Mouse (Mus musculus) cerebellum, postnatal 25 days (tissue): ENCODE measurements at regions not wholly inside any gene's neighbourhood (a gene's known extent, or its start where the extent isn't known, plus 50 kb on each side); places are given as distances from the start of the nearest gene placed in this dataset.
A peak's percentile ranks its signal among the peaks of the same experiment; 100 is the strongest.

Experiments used
- DNase-seq, 2 experiments: peaks; one replicate each; pipeline ENCODE4 v3.0.0; 2021; ENCODE audit warnings: mixed read lengths in 2 of 2

- peak; percentile 77 to 78 for DNase-seq
Observed at GRCm38 (mm10) chr14:25185959-25186771, 272.8 kb upstream of the Zmiz1 start.

- DNase-seq: peak; percentile 64 to 72
Observed at GRCm38 (mm10) chr14:25187715-25188114, 271.3 kb upstream of the Zmiz1 start.

- no peak for DNase-seq
Observed at GRCm38 (mm10) chr14:25189256-25189655, 269.7 kb upstream of the Zmiz1 start.

- no peak for DNase-seq
Observed at GRCm38 (mm10) chr14:25190680-25191270, 268.2 kb upstream of the Zmiz1 start.

- DNase-seq: no peak
Observed at GRCm38 (mm10) chr14:25196820-25197219, 262.2 kb upstream of the Zmiz1 start.

GRCm38 (mm10) chr14:25199900-25200299 lies 259.1 kb upstream of the Zmiz1 start:
- peak; percentile 55 to 72 for DNase-seq

- no peak for DNase-seq
Observed at GRCm38 (mm10) chr14:25200656-25201179, 258.3 kb upstream of the Zmiz1 start.

- DNase-seq: peak; percentile 58 to 71
Observed at GRCm38 (mm10) chr14:25202312-25202711, 256.7 kb upstream of the Zmiz1 start.

GRCm38 (mm10) chr14:25204091-25204490 lies 254.9 kb upstream of the Zmiz1 start:
- peak; percentile 78 for DNase-seq

- no peak for DNase-seq
Observed at GRCm38 (mm10) chr14:25206855-25207254, 252.1 kb upstream of the Zmiz1 start.

- no peak for DNase-seq
Observed at GRCm38 (mm10) chr14:25207422-25207821, 251.6 kb upstream of the Zmiz1 start.

- DNase-seq: no peak
Observed at GRCm38 (mm10) chr14:25208221-25209056, 250.5 kb upstream of the Zmiz1 start.

GRCm38 (mm10) chr14:25213056-25213455 lies 245.9 kb upstream of the Zmiz1 start:
- peak; percentile 60 to 67 for DNase-seq

- peak in 1 of 2 experiments; percentile 17 for DNase-seq
Observed at GRCm38 (mm10) chr14:25223091-25223490, 235.9 kb upstream of the Zmiz1 start.

- DNase-seq: peak; percentile 53 to 67
Observed at GRCm38 (mm10) chr14:25225214-25225613, 233.8 kb upstream of the Zmiz1 start.

- DNase-seq: peak; percentile 93 to 96
Observed at GRCm38 (mm10) chr14:25226155-25226839, 232.7 kb upstream of the Zmiz1 start.

GRCm38 (mm10) chr14:25226840-25227506 lies 232.0 kb upstream of the Zmiz1 start:
- peak; percentile 58 to 71 for DNase-seq

- DNase-seq: no peak
Observed at GRCm38 (mm10) chr14:25228321-25229047, 230.5 kb upstream of the Zmiz1 start.

- peak; percentile 41 to 48 for DNase-seq
Observed at GRCm38 (mm10) chr14:25229569-25229968, 229.4 kb upstream of the Zmiz1 start.

- peak in 1 of 2 experiments; percentile 50 for DNase-seq
Observed at GRCm38 (mm10) chr14:25231881-25232280, 227.1 kb upstream of the Zmiz1 start.

- peak; percentile 45 to 58 for DNase-seq
Observed at GRCm38 (mm10) chr14:25236421-25236973, 222.5 kb upstream of the Zmiz1 start.
